Mouse (Mus musculus) R1 (cell line): ENCODE measurements around the gene Gm28998.
"Not testable (repeated sequence)": the region's sequence is repeated elsewhere in the genome, so short reads cannot be mapped to it uniquely, and the experiment has no call there.

ENCODE experiments used
- DNase-seq: peaks from one replicate; pipeline ENCODE4 v3.0.0-alpha.2; 2018; ENCODE audit warnings: low read depth, low spot score

The Gm28998 gene

GRCm38 (mm10) chrY:7253487-7253886, at the start of gene Gm28998:
Gene Gm28998 (plus strand): TSS chrY:7253787.
- DNase-seq = not testable (repeated sequence)
